Mouse (Mus musculus) spleen, adult 18-20 months (tissue): ENCODE results near the gene Obsl1.
A peak's percentile ranks its signal among the peaks of the same experiment; 100 is the strongest.

Source experiments
- DNase-seq, 2 experiments: peaks; one replicate each; pipeline ENCODE4 v3.0.0; 2022; ENCODE audit warnings: mixed read lengths in 2 of 2

Obsl1 gene

GRCm38 (mm10) chr1:75517984-75518383 is 11.7 kb upstream of the Obsl1 start:
- DNase-seq: no peak

- DNase-seq: no peak
Measured at GRCm38 (mm10) chr1:75516703-75517380, 10.6 kb upstream of the Obsl1 start.

GRCm38 (mm10) chr1:75512550-75512949 is 6.3 kb upstream of the Obsl1 start:
- DNase-seq: no peak

DNA sequence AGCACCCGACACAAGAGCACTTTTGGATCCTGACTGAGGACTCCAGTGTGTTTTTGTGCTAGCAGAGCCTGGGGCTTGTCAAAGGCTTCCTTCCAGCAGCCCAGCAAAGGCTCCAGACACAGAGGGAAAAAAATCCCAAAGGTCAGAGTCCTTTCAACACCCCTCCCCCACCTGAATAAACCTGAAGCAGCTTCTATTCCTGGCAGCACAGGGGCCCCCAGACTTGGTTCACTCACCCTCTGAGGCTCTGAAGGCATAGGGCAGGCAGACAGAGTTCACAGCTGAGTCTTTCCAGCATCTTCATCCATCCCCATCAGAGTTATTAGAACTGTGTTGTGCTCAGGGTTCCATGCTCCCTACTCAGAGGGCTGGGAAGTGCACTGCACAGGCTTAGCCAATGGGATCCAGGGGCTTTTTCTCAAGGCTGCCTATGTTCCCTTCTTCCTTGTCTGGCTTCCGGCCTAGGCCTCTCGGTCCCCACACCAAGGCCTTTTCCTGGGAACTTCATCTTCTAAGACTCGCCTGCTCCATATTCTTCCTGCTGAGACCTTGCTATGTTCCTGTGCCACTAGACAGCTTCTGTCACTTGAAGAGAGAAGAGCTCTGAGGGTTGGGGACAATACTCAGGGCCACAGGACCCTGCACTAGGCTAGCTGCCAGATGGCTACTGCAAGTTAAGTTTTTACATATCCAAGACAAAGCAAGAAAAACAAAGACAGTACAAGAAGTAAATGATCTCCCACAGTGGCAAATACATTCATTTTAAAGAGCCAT is 5.4 kb upstream of the Obsl1 start:
- no peak for DNase-seq

DNA sequence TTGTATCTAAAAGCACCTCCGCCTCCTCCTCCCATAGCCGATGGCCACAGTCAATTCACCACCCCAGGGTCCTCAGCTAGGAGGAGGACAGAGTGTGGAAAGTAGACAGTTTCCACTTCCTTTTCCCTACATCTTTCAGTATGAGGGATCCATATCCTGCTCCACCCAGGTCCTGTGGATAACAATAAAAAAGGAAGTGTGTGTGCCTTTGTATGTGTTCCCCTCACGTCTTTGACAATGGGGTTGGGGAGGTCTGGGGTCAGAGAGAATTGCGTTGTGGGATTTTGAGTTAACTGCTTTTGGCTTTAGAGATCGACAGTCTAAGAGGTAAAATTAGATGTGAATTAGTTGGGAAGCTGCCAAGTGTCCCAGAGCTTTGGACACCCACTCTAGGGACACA is 3.9 kb upstream of the Obsl1 start:
- DNase-seq: no peak

DNA sequence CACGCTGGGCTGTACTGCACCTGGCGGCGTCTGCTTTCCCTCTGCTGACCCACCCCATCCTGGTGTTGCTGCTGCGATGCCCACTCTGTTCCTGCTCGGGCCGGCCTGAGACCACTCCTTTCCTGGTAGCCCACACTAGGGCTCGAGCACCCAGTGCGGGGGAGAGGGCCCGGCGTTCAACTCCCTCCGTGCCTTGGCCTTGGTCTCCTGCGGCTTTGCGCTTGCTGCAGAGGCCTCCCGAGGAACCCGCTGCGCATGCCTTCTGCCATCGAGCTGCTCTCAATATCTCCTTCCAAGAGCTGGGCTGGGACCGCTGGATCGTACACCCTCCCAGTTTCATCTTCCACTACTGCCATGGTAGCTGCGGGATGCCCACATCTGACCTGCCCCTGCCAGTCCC is 3.3 kb upstream of the Obsl1 start:
- DNase-seq: no peak

GRCm38 (mm10) chr1:75507006-75507405 is 754 bp upstream of the Obsl1 start, which contains the start of gene Inha:
Inha (plus strand) TSS chr1:75507077.
- DNase-seq: no peak

DNA sequence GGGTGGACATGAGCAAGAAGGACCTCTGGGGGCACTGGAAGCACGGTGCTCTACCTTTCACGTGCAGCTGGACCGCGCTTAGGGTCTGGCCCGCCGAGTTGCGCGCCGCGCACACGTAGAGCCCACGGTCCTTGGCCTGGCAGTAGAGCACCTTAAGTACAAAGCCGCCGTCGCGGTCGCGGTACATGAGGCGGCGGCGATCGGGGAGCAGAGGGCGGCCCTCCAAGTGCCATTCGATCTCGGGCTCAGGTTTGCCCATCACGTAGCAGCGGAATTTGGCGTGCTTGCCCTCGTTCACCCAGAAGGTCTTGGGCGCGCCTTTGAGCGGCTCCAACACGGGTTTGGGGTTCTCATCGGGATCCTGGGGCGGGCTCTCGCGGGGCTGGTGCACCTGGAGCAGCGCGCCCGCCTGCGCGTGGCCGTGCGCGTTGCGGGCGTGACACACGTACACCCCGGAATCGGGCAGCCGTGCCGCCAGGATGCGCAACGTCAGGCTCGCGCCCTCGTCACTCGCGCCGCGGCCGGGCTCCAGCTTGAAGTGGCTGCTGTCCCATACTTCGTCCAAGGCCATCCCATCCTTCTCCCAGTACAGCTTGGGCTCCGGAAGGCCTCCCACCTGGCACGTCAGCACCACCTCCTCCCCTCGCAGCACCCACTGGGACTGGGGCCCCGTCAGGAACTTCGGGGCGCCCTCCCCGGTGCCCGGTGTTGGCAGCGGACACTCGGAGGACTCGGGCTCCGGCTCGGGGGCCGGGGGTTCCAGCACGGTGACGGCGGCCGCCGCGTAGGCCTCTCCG is 895 bp downstream of the Obsl1 start:
- no peak for DNase-seq

DNA sequence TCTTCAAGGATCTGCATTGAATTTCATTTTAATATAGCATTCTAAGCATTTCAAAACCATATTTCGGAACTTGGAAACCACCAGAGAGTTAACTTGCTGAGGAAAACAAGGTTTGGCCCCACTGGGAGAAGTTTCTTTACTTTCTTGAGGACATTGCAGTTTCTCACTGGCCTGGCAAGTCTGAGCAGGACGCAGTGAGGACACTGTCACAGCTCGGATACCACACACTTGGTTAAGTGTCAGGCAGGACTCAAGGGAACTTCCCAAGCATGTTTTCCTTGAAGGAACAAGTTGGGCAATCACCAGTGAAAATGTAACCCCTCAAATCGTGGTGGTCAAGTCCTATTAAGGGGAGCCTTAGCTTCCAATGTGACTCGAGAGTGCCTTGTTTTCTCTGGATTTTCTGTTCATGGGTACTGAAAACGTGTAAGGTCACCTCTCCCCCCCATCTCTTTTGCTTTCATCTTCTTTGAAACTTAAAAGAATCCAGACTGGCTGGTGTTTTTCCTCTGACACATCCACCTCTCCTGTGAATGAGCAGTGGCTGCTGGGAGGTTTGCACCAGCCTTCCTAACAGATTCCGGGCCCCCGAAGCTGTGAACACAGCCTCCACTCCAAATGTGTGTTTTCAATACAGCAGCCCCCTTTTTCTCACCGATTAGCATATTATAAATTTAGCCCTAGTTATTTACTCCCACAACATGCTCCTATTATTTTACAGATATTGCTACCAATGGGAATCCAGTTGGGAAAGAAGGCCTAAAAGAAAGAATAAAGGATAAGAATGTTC is 1.8 kb downstream of the Obsl1 start:
- DNase-seq: no peak

DNA sequence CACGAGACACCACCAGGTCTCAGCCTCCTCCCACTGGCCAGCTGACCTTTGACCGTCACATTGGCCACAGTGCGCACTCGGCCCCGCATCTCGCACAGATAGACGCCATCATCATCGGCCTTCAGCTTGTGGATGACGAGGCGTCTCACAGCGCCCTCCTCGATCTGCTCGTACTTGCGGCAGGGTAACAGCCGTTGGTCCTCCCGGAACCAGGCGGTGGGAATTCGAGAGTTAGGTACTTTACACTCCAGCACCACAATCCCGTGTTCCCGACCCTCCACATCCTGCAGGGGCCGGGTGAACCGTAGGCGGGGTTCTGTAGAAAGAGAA is 2.6 kb downstream of the Obsl1 start:
- no peak for DNase-seq

- no peak for DNase-seq
Measured at GRCm38 (mm10) chr1:75502945-75503650, 3.2 kb downstream of the Obsl1 start.

- DNase-seq: no peak
Measured at GRCm38 (mm10) chr1:75501905-75502304, 4.3 kb downstream of the Obsl1 start.

DNA sequence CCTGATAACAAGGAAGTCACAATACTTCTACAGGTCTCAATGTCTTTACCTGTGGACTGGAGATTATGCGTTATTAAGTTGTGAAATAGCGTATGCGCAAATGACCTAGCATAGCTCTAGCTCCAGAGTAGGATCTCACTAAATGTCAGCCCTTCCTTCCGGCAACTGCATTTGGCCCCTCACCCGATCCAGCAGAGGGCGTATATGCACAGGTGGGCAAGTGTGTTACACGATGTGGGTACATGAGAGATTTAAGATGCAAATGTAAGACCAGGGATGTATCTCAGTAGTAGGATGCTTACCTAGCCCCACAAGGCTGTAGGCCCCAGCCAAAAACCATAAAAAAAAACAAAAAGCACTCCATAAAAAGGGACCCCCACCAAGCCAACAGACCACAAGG is 6.8 kb downstream of the Obsl1 start:
- no peak for DNase-seq

- no peak for DNase-seq
Measured at GRCm38 (mm10) chr1:75498897-75499296, 7.4 kb downstream of the Obsl1 start.

DNA sequence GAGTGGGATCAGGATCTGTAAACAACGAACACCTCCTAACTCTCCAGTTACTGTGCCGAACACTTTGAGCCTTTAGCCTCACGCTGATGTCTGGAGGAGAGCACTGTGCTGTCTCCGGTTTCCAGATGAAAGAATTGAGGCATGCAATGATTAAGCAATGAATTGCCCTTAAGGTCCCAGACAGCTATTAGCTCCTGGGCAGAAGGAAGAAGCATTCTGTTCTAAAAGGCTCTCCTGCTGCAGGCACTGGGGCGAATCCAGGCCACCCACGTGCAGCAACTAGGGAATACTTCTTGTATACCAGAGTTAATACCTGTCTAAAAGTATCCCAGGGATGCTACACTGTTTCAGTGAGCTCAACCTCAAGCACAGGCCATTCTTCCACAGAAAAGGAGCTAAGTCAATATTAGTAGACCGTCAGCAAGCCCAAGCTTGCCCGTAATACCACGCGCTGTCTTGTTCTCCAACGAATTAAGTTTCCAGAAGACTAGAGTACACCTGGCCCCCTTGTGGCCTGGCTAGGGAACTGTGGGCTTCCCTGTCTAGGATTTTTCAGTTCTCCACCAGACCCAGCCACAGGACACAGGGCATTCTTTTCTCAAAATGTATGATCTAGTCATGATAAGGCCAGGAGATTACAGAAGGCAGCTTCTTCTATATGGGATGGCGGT is 11.2 kb downstream of the Obsl1 start:
- no peak for DNase-seq

- no peak for DNase-seq
Measured at GRCm38 (mm10) chr1:75492579-75493170, 13.6 kb downstream of the Obsl1 start.

- DNase-seq: no peak
Measured at GRCm38 (mm10) chr1:75490785-75491551, 15.3 kb downstream of the Obsl1 start.

DNA sequence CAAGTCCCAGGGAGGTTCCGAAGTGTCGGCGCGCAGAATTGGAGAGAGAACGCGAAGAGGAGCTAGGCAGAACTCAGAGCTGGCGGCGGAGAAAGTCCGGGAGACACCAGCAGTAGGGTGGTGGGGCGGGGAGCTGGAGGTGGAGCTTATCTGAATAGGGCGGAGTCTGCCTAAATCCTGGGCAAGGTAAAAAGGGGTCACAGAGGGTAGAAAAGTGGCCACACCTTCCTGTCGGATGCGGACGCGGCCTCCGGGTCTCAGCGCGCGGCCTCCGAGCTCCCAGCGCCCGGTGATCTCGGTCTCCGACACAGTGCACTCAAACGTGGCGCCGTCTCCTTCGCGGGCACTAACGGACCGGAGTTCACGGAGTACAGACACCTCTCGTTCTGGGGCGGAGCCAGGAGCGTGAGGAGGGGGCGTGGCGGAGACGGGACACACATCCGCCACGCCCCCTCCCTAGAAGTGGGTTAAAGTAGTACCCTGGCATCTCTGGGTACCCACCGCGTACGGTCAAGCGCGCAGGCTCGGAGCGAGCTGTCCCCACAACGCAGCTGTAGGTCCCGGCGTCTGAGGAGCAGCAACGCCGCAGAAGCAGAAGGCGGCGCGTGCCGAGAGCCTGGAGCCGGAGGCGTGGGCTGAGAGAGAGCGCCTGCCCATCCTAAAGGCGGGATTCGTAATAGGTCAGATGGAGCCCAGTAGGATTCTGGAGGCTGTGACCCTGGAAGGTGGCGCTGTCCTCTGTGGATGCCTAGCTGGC is 18.7 kb downstream of the Obsl1 start:
- DNase-seq: peak; percentile 39 to 51

- no peak for DNase-seq
Measured at GRCm38 (mm10) chr1:75487040-75487404, 19.2 kb downstream of the Obsl1 start.

GRCm38 (mm10) chr1:75486561-75486960 is 19.7 kb downstream of the Obsl1 start:
- no peak for DNase-seq
